Mouse (Mus musculus) testis, adult 2 months (tissue): Measurements from ENCODE around the gene Klhl31. TPM values are rescaled to one million over a fixed set of nuclear protein-coding genes. Genes with fewer than 3 reads are reported as not detected.

ENCODE experiments used
- H3K27ac ChIP-seq: fragments of 200-500 bp; 2 replicates; pipeline ENCODE4 v1.5.1; 2012; ENCODE audit warnings: low read depth, low read length; ENCODE audit not compliant: control insufficient read depth, insufficient read depth
- H3K27me3 ChIP-seq: fragments of 200-500 bp; 2 replicates; pipeline ENCODE4 v1.6.1; 2012; ENCODE audit warnings: mild to moderate bottlenecking, low read length, moderate library complexity; ENCODE audit not compliant: control insufficient read depth, insufficient read depth
- H3K36me3 ChIP-seq: fragments of 200-500 bp; 2 replicates; pipeline ENCODE4 v1.6.1; 2012; ENCODE audit warnings: mild to moderate bottlenecking, low read length; ENCODE audit not compliant: control insufficient read depth, insufficient read depth
- H3K4me1 ChIP-seq: fragments of 200-500 bp; 2 replicates; pipeline ENCODE4 v1.6.1; 2012; ENCODE audit warnings: low read length; ENCODE audit not compliant: control insufficient read depth, insufficient read depth
- H3K4me3 ChIP-seq: fragments of 200-500 bp; 2 replicates; pipeline ENCODE4 v1.5.1; 2012; ENCODE audit warnings: low read depth, mild to moderate bottlenecking, low read length, moderate library complexity, mixed read lengths; ENCODE audit not compliant: control insufficient read depth
- CTCF ChIP-seq: fragments of 200-500 bp; IDR thresholded peaks from 2 replicates; pipeline ENCODE4 v1.5.1; 2012; ENCODE audit warnings: low read depth, mild to moderate bottlenecking, inconsistent platforms, low read length, moderate library complexity; ENCODE audit not compliant: control insufficient read depth, insufficient read depth, insufficient replicate concordance
- POLR2A ChIP-seq: fragments of 200-500 bp; IDR thresholded peaks from 2 replicates; pipeline ENCODE4 v1.6.1; 2012; ENCODE audit warnings: low read depth, mild to moderate bottlenecking, inconsistent platforms, low read length, moderate library complexity; ENCODE audit not compliant: control insufficient read depth
- polyA plus RNA-seq: library from polyadenylated mRNA; depleted of rRNA; stranded (reverse); fragments of >200 nt; gene quantifications from 2 replicates; pipeline ENCODE4 v1.2.3, GENCODE M21; 2012; rRNA removed

Klhl31 gene
- polyA plus RNA-seq: 0.63 and 0.80 TPM in 2 replicates

- Histone ChIP-seq H3K36me3 (no peaks in the 10 kb centered on the region), H3K27me3 (no peaks in the 10 kb centered on the region), H3K4me1 (peaks cover 5% of the 10 kb centered on the region), H3K27ac (no peak within 1 kb of the TSS), H3K4me3 (no peak within 1 kb of the TSS)
- TF ChIP-seq CTCF: no peak
- TF ChIP-seq POLR2A: no peak
Measured at GRCm38 (mm10) chr9:77636450-77636951, at the start of gene Klhl31. Klhl31 (plus strand) TSS chr9:77636500.

GRCm38 (mm10) chr9:77586806-77587591, 49.3 kb upstream of the Klhl31 start:
- Histone ChIP-seq H3K27ac (no peak overlapping the region), H3K36me3 (no peaks in the 10 kb centered on the region), H3K4me3 (no peak overlapping the region), H3K4me1 (no peaks in the 10 kb centered on the region), H3K27me3 (no peaks in the 10 kb centered on the region)
- TF ChIP-seq CTCF: no peak
- TF ChIP-seq POLR2A: no peak

- H3K27ac ChIP-seq: no peak overlapping the region
- TF ChIP-seq POLR2A (no peak), CTCF (no peak)
Measured at GRCm38 (mm10) chr9:77587616-77588015, 48.7 kb upstream of the Klhl31 start.

GRCm38 (mm10) chr9:77589496-77589895, 46.8 kb upstream of the Klhl31 start:
- no peaks in the 10 kb centered on the region for H3K4me1 ChIP-seq
- TF ChIP-seq CTCF: no peak
- no peak for TF ChIP-seq POLR2A
- H3K27me3 ChIP-seq: no peaks in the 10 kb centered on the region
- no peak overlapping the region for H3K4me3 ChIP-seq
- H3K36me3 ChIP-seq: no peaks in the 10 kb centered on the region
- no peak overlapping the region for H3K27ac ChIP-seq

More at GRCm38 (mm10) chr9:77587616-77588015, 48.7 kb upstream of the Klhl31 start:
- H3K36me3 ChIP-seq: no peaks in the 10 kb centered on the region
- H3K4me1 ChIP-seq: no peaks in the 10 kb centered on the region
- no peaks in the 10 kb centered on the region for H3K27me3 ChIP-seq
- no peak overlapping the region for H3K4me3 ChIP-seq

GRCm38 (mm10) chr9:77592423-77592822, 43.9 kb upstream of the Klhl31 start:
- H3K4me1 ChIP-seq: no peaks in the 10 kb centered on the region
- no peak for TF ChIP-seq CTCF
- TF ChIP-seq POLR2A: no peak
- no peaks in the 10 kb centered on the region for H3K27me3 ChIP-seq
- H3K36me3 ChIP-seq: no peaks in the 10 kb centered on the region
- H3K27ac ChIP-seq: no peak overlapping the region
- no peak overlapping the region for H3K4me3 ChIP-seq

GRCm38 (mm10) chr9:77595006-77595626, 41.2 kb upstream of the Klhl31 start:
- no peaks in the 10 kb centered on the region for H3K27me3 ChIP-seq
- TF ChIP-seq CTCF: no peak
- TF ChIP-seq POLR2A: no peak
- no peak overlapping the region for H3K4me3 ChIP-seq
- H3K27ac ChIP-seq: no peak overlapping the region
- H3K36me3 ChIP-seq: no peaks in the 10 kb centered on the region
- no peaks in the 10 kb centered on the region; the same call in 1 of the 2 replicates for H3K4me1 ChIP-seq

GRCm38 (mm10) chr9:77596355-77596754, 39.9 kb upstream of the Klhl31 start:
- H3K4me1 ChIP-seq: no peaks in the 10 kb centered on the region; the same call in 1 of the 2 replicates
- TF ChIP-seq CTCF (peak; percentile 82; the same call in 1 of the 2 replicates), POLR2A (no peak)
- H3K27me3 ChIP-seq: no peaks in the 10 kb centered on the region
- H3K27ac ChIP-seq: no peak overlapping the region
- H3K4me3 ChIP-seq: no peak overlapping the region
- no peaks in the 10 kb centered on the region for H3K36me3 ChIP-seq
